Mouse (Mus musculus) megakaryocyte, embryonic 14.5 days (primary cell): ENCODE measurements around the gene Morc3.

Experiments
- FLI1 ChIP-seq: IDR thresholded peaks from 2 replicates; pipeline ENCODE4 v1.6.1; 2012; ENCODE audit warnings: low read length, inconsistent platforms, mixed read lengths
- GATA1 ChIP-seq: IDR thresholded peaks from 3 replicates; pipeline ENCODE4 v1.6.1; 2012; ENCODE audit warnings: mixed read lengths, low read length, inconsistent platforms, borderline replicate concordance

DNA sequence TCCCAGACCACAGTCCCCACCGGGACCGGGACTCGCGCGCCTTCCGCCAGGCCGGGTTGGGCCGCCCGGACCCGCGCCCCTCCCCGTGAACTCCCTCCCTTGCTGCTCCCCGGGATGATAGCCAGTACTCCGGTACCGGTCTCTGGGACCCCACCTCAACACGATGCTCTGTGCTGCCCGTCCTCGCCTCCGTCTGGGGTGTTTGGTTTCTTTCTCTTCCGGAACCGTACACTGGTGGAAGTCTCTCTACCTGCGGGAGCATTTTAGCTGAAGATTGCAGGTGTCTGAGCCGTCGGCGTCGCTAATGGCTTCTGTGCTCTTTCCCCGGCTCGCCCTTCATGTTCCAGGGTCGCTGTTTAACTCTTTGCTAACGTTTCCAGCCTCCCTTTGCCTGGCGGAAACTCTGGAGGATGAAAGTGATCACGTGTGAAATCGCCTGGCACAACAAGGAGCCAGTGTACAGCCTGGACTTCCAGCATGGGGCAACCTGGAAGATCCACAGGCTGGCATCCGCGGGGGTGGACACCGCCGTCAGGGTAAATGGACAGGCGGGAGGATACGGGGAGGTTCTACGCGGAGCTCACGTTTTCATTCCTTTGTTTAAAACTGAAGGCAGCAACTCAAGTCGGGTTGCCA is 52.3 kb downstream of the Morc3 start:
- TF ChIP-seq GATA1: no peak
- no peak for TF ChIP-seq FLI1
